Mouse (Mus musculus) Patski (cell line): ENCODE measurements around the gene Hes2. TPM values are rescaled to one million over a fixed set of nuclear protein-coding genes. Genes with fewer than 3 reads are reported as not detected.
A peak's percentile ranks its signal among the peaks of the same experiment; 100 is the strongest.

Source experiments
- ATAC-seq: fragments of 100-300 bp; one replicate; pipeline ENCODE4 v1.8.0; 2021
- CTCF ChIA-PET: fragments of 350-600 bp; sonication (Branson Sonifier 250); formaldehyde crosslinking; loops from one replicate; lab custom pipeline; 2022; ENCODE audit warnings: inconsistent platforms; lab: Charles Lee
- POLR2A ChIA-PET: fragments of 350-600 bp; sonication (Branson Sonifier 250); formaldehyde crosslinking; loops from one replicate; lab custom pipeline; 2022; ENCODE audit warnings: antibody characterized with exemption, inconsistent platforms; lab: Charles Lee
- DNase-seq: peaks from one replicate; pipeline ENCODE4 v3.0.0-alpha.2; 2011; ENCODE audit warnings: low read depth, low spot score
- H3K27me3 ChIP-seq: fragments of 371-371 bp; one replicate; pipeline ENCODE4 v1.5.1; 2021
- CTCF ChIP-seq: fragments of 100-300 bp; IDR thresholded peaks from one replicate; pipeline ENCODE4 v1.5.1; 2021
- in situ Hi-C: fragments of 300-500 bp; cut with MboI; formaldehyde crosslinking; loops from 3 replicates; pipeline ENCODE4 v1.11.1; 2018; ENCODE audit warnings: low pct_unique_long_range_greater_than_20kb, mixed read lengths
- polyA plus RNA-seq: library from polyadenylated mRNA; unstranded; gene quantifications from one replicate; pipeline ENCODE4 v1.2.3, GENCODE M21; 2021

Hes2 gene
- polyA plus RNA-seq, 1 experiment from 2014 or later: not detected

- no peak for TF ChIP-seq CTCF
- no peak for DNase-seq
- in situ Hi-C loops: no loop called here
- ChIA-PET CTCF (interaction anchor here (0.9 kb wide), 1 partner anchor 27 kb away, joined by 3 read pairs; no protein-coding TSS in a partner anchor), POLR2A (no interaction called here)
- peaks cover 25% of the 10 kb centered on the region for H3K27me3 ChIP-seq
- no peak for ATAC-seq
Measured at GRCm38 (mm10) chr4:152159285-152159678, 615 bp downstream of the Hes2 start.

DNA sequence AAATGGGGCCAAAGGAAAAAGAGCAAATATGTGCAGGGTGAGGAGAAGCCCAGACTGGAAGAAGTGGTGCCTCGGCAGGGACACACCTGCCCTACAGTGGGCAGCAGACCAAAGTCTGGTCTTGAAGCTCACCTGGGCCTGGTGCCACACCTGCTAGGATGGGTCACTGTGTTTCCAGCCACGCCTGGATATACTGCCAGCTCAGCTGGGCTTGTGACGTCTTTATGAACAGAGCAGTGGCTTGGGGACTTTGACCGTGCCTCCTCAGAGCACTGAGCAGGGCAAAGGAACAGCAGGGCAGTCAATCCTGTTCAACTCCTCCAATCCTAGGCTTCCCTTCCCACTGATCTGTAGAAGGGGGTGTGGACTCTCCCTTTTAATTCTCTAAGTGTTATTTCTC is 2.1 kb downstream of the Hes2 start:
- DNase-seq (no peak), ATAC-seq (no peak)
- ChIA-PET CTCF (no interaction called here), POLR2A (no interaction called here)
- in situ Hi-C loops: no loop called here
- no peak for TF ChIP-seq CTCF
- peaks cover 25% of the 10 kb centered on the region for H3K27me3 ChIP-seq

DNA sequence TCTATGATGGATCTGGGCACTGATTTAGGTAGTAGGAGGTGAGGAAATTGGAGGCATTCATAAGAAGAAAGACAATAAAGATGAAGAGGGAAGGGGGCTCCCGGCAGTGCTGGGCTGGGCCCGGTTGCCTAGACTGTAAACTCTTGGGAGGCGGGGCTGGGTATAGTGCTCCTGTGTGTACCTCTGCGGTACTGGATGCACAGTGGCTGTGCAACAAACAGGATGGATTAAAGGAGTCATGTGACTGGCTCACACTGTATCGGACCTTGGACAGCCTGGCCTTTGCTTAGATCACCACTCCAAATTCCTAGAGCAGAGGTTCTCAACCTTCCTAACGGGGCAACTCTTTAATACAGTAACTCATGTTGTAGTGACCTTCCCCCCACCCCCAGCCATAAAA is 2.9 kb downstream of the Hes2 start:
- POLR2A ChIA-PET: no interaction called here

DNA sequence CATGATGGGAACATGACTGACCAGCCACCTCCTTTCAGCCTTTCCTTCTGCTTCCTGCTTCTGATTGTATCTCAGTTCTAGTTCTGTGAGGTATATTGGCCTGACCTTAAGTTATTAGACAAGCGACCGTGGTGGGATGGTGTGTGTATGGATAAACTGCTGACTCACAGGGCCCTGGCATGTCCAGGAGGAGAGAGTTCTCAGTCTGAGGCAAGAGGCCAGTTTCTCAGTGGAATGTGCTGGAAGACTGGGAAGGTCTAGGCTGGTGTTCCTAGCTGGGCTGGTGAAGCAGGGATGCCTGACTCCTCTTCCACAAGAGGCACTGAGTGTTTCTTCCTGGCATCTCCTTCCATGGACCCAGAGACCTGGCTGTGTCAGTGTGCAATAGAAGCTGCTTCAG is 4.1 kb downstream of the Hes2 start:
- ChIA-PET POLR2A (no interaction called here), CTCF (no interaction called here)
- TF ChIP-seq CTCF: no peak
- in situ Hi-C loops: no loop called here
- peaks cover 25% of the 10 kb centered on the region for H3K27me3 ChIP-seq
- DNase-seq (no peak), ATAC-seq (no peak)

More for the DNA sequence above, 2.9 kb downstream of the Hes2 start:
- in situ Hi-C loops: no loop called here
- peaks cover 25% of the 10 kb centered on the region for H3K27me3 ChIP-seq
- ATAC-seq (no peak), DNase-seq (no peak)
- no peak for TF ChIP-seq CTCF
- CTCF ChIA-PET: no interaction called here

GRCm38 (mm10) chr4:152165036-152165931 is 6.6 kb downstream of the Hes2 start:
- in situ Hi-C loops: no loop called here
- no peak for ATAC-seq
- POLR2A ChIA-PET: interaction anchor here (0.6 kb wide), 1 partner anchor 38 kb away, joined by 3 read pairs; no protein-coding TSS in a partner anchor
- DNase-seq: no peak
- peak; percentile 72 for TF ChIP-seq CTCF
- CTCF ChIA-PET: interaction anchor here (0.7 to 1.4 kb wide), 2 partner anchors 19 to 26 kb away, joined by 3 to 7 read pairs; no protein-coding TSS in a partner anchor
- H3K27me3 ChIP-seq: peaks cover 5% of the 10 kb centered on the region

DNA sequence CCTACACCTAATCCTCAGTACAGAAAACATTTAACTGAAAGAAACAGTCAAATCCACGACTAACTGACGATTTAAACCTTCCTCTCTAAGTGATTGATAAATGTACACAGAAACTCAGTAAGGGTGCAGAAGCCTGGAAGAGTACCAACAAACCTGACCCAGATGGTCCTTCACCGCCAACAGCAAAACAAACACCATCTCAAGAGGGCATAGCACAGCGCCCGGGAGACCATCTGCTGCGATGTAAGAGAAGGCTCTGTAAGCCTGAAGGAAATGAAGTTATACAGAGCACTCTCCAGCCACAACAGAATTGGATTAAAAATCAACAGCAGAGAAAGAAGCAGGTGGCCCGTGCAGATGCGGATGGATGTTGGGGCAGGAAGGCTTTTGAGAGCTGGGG is 9.4 kb downstream of the Hes2 start:
- CTCF ChIA-PET: interaction anchor here (1.0 kb wide), 1 partner anchor 28 kb away, joined by 4 read pairs; no protein-coding TSS in a partner anchor
- ATAC-seq (no peak), DNase-seq (no peak)
- TF ChIP-seq CTCF: no peak
- no peaks in the 10 kb centered on the region for H3K27me3 ChIP-seq
- POLR2A ChIA-PET: no interaction called here
- in situ Hi-C loops: no loop called here

GRCm38 (mm10) chr4:152169103-152169502 is 10.4 kb downstream of the Hes2 start:
- ChIA-PET POLR2A (no interaction called here), CTCF (interaction anchor here (1.0 kb wide), 1 partner anchor 29 kb away, joined by 4 read pairs; no protein-coding TSS in a partner anchor)
- no peak for DNase-seq
- in situ Hi-C loops: no loop called here
- no peak for ATAC-seq
- no peak for TF ChIP-seq CTCF
- H3K27me3 ChIP-seq: no peaks in the 10 kb centered on the region

DNA sequence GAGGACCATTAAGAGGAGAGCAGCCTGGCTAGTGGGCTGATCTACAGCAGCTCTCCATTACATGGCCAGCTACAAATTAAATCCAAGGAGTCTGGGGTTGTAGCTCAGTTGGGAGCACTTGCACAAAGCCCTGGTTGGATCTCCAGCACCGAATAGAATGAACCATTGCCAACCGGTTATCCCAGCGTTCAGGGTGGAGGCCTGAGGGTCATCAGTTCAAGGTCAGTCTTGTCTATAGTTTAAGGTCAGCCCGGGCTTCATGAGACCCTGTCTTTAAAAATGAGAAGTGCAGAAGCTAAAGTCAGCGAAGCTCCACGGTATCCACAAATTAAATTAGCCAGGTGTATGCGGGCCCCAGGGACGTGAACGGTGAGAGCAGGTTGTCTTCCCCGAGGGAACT is 11.6 kb downstream of the Hes2 start:
- CTCF ChIA-PET: interaction anchor here (0.8 kb wide), 1 partner anchor 102 kb away, joined by 3 read pairs; no protein-coding TSS in a partner anchor
- DNase-seq (no peak), ATAC-seq (no peak)
- no peak for TF ChIP-seq CTCF
- POLR2A ChIA-PET: no interaction called here
- in situ Hi-C loops: loop anchor here (5.0 kb wide), 3 partner anchors 42 to 267 kb away; no protein-coding TSS in a partner anchor
- H3K27me3 ChIP-seq: no peaks in the 10 kb centered on the region

DNA sequence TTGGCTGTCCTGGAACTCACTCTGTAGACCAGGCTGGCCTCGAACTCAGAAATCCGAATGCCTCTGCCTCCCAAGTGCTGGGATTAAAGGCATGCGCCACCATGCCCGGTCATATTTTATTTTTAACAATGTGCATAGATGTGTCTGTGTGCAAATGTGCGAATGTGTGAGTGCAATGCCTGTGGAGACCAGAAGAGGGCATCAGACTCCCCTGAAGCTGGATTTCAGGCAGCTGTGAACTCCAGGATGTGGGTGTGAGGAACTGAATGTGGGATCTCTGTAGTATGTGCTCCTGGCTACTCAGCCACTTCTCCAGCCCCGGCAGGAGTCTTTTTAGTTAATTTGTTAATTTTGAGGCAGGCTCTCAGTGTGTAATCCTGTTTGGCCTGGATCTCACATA is 12.9 kb downstream of the Hes2 start:
- CTCF ChIA-PET: no interaction called here
- DNase-seq (no peak), ATAC-seq (no peak)
- H3K27me3 ChIP-seq: no peaks in the 10 kb centered on the region
- POLR2A ChIA-PET: no interaction called here
- TF ChIP-seq CTCF: peak; percentile 48
- in situ Hi-C loops: loop anchor here (5.0 kb wide), 3 partner anchors 41 to 266 kb away; no protein-coding TSS in a partner anchor

DNA sequence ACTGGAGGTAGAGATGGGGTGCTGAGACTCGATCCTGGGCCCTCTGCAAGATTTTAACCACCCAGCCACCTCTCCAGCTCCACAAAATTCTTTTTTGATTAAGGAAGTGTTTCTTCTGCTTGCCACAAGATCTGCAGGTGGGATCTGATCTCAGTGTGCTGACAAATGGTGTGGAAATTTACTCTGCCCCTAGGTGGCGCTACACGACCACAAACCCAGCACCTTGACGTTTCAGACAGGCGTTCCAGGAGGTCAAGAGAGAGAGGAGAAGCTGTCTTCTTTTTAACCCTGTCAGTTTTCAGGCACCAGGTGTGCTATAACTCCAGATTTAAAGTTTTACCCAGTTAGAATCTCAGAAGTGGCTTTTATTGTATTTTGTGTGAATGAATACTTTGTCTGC is 14.4 kb downstream of the Hes2 start:
- in situ Hi-C loops: loop anchor here (5.0 kb wide), 3 partner anchors 39 to 264 kb away; no protein-coding TSS in a partner anchor
- peak; percentile 86 for TF ChIP-seq CTCF
- CTCF ChIA-PET: interaction anchor here (0.7 to 1.6 kb wide), 10 partner anchors 11 to 260 kb away, joined by 3 to 5 read pairs (median 4); no protein-coding TSS in a partner anchor

More for the DNA sequence above, 14.4 kb downstream of the Hes2 start:
- ATAC-seq: no peak
- no peak for DNase-seq
- H3K27me3 ChIP-seq: no peaks in the 10 kb centered on the region
- POLR2A ChIA-PET: no interaction called here
